Mouse (Mus musculus): ENCODE results near the gene Alk. TPM values are rescaled to one million over a fixed set of nuclear protein-coding genes. Genes with fewer than 3 reads are reported as not detected.

Alk gene
- polyA plus RNA-seq, 1 experiment from 2014 or later, result 0.51 TPM

GRCm38 (mm10) chr17:72276778-72277177 is 327.6 kb downstream of the Alk start:
- Histone ChIP-seq H3K27me3 (ENCODE audit: control insufficient read depth, insufficient read depth, low read length) (no peaks in the 10 kb centered on the region), H3K9me3 (ENCODE audit: control insufficient read depth, low read length) (no peaks in the 10 kb centered on the region), H3K4me1 (replicated peaks; ENCODE audit: control insufficient read depth, insufficient read depth, low read length) (no peaks in the 10 kb centered on the region), H3K27ac (ENCODE audit: low read depth, low read length) (no peak overlapping the region), H3K36me3 (ENCODE audit: control insufficient read depth, insufficient read depth, low read length) (no peaks in the 10 kb centered on the region), H3K9ac (ENCODE audit: low read depth, low read length) (no peak overlapping the region), H3K4me2 (replicated peaks; ENCODE audit: low read depth, low read length) (no peak overlapping the region), H3K4me3 (ENCODE audit: low read depth, low read length) (no peak overlapping the region)
- no peak for ATAC-seq (ENCODE audit: low FRiP score)
- no peak for DNase-seq (ENCODE audit: low spot score)
- 78% methylated on average over 6 of the region's 6 CpGs for WGBS

GRCm38 (mm10) chr17:72275391-72275904 is 329.0 kb downstream of the Alk start:
- H3K4me3 ChIP-seq (ENCODE audit: low read depth, low read length), result no peak overlapping the region
- no peak overlapping the region for H3K9ac ChIP-seq (ENCODE audit: low read depth, low read length)
- H3K4me2 ChIP-seq (replicated peaks; ENCODE audit: low read depth, low read length), result no peak overlapping the region
- no peak overlapping the region for H3K27ac ChIP-seq (ENCODE audit: low read depth, low read length)
- H3K9me3 ChIP-seq (ENCODE audit: control insufficient read depth, low read length), result no peaks in the 10 kb centered on the region
- ATAC-seq (ENCODE audit: low FRiP score) (no peak), DNase-seq (ENCODE audit: low spot score) (no peak)
- 86% methylated on average over 8 of the region's 8 CpGs for WGBS
- H3K4me1 ChIP-seq (replicated peaks; ENCODE audit: control insufficient read depth, insufficient read depth, low read length), result no peaks in the 10 kb centered on the region
- no peaks in the 10 kb centered on the region for H3K36me3 ChIP-seq (ENCODE audit: control insufficient read depth, insufficient read depth, low read length)
- H3K27me3 ChIP-seq (ENCODE audit: control insufficient read depth, insufficient read depth, low read length), result no peaks in the 10 kb centered on the region

DNA sequence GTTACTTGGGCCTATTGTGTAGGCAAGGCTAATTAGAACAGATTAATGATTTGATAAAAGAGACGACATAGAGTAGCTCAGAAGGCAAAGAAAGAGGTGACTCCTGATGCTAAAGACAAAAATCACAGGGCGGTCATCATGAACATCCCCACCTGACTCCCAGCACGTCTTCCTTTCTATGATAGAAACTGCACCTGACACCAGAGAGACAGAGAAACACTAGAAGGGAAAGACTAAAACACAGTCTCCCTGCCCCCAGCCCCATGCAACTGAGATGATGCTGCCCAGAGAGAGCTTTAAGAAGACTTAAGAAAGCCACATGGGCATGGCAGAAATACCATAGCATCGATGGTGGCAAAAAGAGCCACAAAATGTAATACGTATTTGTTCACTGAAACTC is 330.2 kb downstream of the Alk start:
- H3K9ac ChIP-seq (ENCODE audit: low read depth, low read length), result no peak overlapping the region
- 90% methylated on average over 5 of the region's 5 CpGs for WGBS
- no peaks in the 10 kb centered on the region for H3K9me3 ChIP-seq (ENCODE audit: control insufficient read depth, low read length)
- no peak for ATAC-seq (ENCODE audit: low FRiP score)
- no peak overlapping the region for H3K4me3 ChIP-seq (ENCODE audit: low read depth, low read length)
- no peaks in the 10 kb centered on the region for H3K4me1 ChIP-seq (replicated peaks; ENCODE audit: control insufficient read depth, insufficient read depth, low read length)
- no peaks in the 10 kb centered on the region for H3K36me3 ChIP-seq (ENCODE audit: control insufficient read depth, insufficient read depth, low read length)
- H3K27ac ChIP-seq (ENCODE audit: low read depth, low read length), result no peak overlapping the region
- H3K4me2 ChIP-seq (replicated peaks; ENCODE audit: low read depth, low read length), result no peak overlapping the region
- DNase-seq (ENCODE audit: low spot score), result no peak
- H3K27me3 ChIP-seq (ENCODE audit: control insufficient read depth, insufficient read depth, low read length), result no peaks in the 10 kb centered on the region

DNA sequence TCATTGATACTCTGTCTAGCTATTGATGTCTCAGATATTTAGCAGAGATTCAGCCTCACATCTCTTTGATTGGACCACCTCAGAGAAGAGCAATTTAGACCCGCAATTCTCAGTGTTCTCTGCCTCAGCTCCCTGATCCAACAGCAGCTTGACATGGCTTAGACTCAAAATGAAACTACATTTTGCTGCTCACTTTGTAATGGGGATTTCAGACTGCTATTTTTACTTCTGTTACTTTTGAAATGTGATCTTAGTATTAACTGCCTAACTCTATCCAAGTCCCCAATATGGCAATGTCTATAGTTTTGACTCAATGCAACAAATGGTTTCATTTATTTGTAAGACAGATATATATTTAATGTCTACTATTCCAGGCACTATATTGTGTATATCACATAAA is 332.8 kb downstream of the Alk start:
- no peaks in the 10 kb centered on the region for H3K4me1 ChIP-seq (replicated peaks; ENCODE audit: control insufficient read depth, insufficient read depth, low read length)
- no peak overlapping the region for H3K27ac ChIP-seq (ENCODE audit: low read depth, low read length)
- WGBS, result 95% methylated on average over 1 of the region's 1 CpGs
- H3K9me3 ChIP-seq (ENCODE audit: control insufficient read depth, low read length), result no peaks in the 10 kb centered on the region
- H3K4me2 ChIP-seq (replicated peaks; ENCODE audit: low read depth, low read length), result no peak overlapping the region
- no peak overlapping the region for H3K9ac ChIP-seq (ENCODE audit: low read depth, low read length)
- no peaks in the 10 kb centered on the region for H3K36me3 ChIP-seq (ENCODE audit: control insufficient read depth, insufficient read depth, low read length)
- H3K27me3 ChIP-seq (ENCODE audit: control insufficient read depth, insufficient read depth, low read length), result no peaks in the 10 kb centered on the region
- ATAC-seq (ENCODE audit: low FRiP score) (no peak), DNase-seq (ENCODE audit: low spot score) (no peak)
- no peak overlapping the region for H3K4me3 ChIP-seq (ENCODE audit: low read depth, low read length)

DNA sequence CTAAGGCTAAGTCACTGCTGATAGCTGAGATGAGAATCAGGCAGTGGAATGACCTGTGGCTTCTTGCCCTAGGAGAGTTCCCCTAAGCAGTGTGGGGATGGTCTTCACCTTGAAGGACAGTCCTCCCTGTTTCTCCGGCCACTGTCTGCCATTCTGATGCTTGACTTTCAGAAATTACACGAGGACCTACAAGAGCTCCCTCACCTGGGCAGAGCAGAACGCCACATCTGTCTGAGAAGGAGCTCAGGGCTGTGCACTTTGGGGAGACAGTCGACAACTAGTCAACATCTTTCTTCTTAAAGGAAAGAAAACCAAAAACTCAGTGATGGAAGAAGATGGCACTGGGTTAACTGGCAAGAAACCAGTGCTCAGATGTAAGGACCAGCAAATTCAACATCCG is 335.9 kb downstream of the Alk start:
- H3K9me3 ChIP-seq (ENCODE audit: control insufficient read depth, low read length), result no peaks in the 10 kb centered on the region
- no peak overlapping the region for H3K27ac ChIP-seq (ENCODE audit: low read depth, low read length)
- no peak overlapping the region for H3K4me2 ChIP-seq (replicated peaks; ENCODE audit: low read depth, low read length)
- no peak overlapping the region for H3K9ac ChIP-seq (ENCODE audit: low read depth, low read length)
- no peaks in the 10 kb centered on the region for H3K27me3 ChIP-seq (ENCODE audit: control insufficient read depth, insufficient read depth, low read length)
- WGBS, result 91% methylated on average over 5 of the region's 5 CpGs
- ATAC-seq (ENCODE audit: low FRiP score) (no peak), DNase-seq (ENCODE audit: low spot score) (no peak)
- no peaks in the 10 kb centered on the region for H3K36me3 ChIP-seq (ENCODE audit: control insufficient read depth, insufficient read depth, low read length)
- H3K4me3 ChIP-seq (ENCODE audit: low read depth, low read length), result no peak overlapping the region
- H3K4me1 ChIP-seq (replicated peaks; ENCODE audit: control insufficient read depth, insufficient read depth, low read length), result no peaks in the 10 kb centered on the region

DNA sequence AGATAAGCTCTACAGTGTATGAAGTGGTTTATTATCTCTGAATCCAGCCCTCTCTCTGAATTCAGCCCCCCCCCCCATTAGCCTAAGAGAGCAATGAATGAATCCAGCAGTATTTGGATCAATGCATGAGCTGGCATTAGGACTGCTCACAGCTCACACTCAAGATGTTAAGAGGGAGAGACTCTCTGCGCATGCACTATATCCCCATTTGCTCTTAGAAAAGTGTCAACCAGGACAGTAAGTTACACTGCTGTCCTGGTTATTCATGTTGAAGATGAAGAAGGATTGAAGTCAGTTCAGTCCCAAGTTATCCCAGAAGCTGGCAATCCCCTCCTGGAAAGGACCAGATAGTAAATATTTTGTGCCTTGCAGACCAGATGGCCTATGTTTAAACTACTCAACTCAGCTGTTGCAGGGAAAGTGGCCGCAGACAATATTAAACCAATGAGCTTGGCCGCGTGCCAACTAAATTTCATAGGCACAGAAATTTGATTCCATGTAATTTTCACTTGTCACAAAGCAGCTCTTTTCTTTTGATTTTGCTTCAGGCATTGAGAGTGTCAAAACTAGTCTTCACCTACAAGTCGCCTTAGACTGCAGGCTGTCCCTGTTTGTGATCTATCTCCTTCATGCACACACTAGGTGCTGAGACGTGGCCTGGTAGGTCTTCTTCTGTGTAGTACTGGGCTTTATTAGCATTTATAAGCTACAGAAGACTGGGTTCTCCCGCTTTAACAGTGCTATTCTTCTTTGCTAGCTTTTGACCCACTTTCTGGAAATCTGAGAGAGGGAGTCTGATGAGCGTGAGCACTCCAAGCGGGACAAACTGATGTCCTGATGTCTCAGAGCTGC is 339.0 kb downstream of the Alk start:
- Histone ChIP-seq H3K4me3 (ENCODE audit: low read depth, low read length) (no peak overlapping the region), H3K4me2 (replicated peaks; ENCODE audit: low read depth, low read length) (no peak overlapping the region), H3K9me3 (ENCODE audit: control insufficient read depth, low read length) (no peaks in the 10 kb centered on the region), H3K27ac (ENCODE audit: low read depth, low read length) (no peak overlapping the region), H3K27me3 (ENCODE audit: control insufficient read depth, insufficient read depth, low read length) (no peaks in the 10 kb centered on the region), H3K36me3 (ENCODE audit: control insufficient read depth, insufficient read depth, low read length) (no peaks in the 10 kb centered on the region), H3K4me1 (replicated peaks; ENCODE audit: control insufficient read depth, insufficient read depth, low read length) (no peaks in the 10 kb centered on the region), H3K9ac (ENCODE audit: low read depth, low read length) (no peak overlapping the region)
- 91% methylated on average over 9 of the region's 9 CpGs for WGBS
- no peak for DNase-seq (ENCODE audit: low spot score)
- no peak for ATAC-seq (ENCODE audit: low FRiP score)

- Histone ChIP-seq H3K4me3 (ENCODE audit: low read depth, low read length) (no peak overlapping the region), H3K4me2 (replicated peaks; ENCODE audit: low read depth, low read length) (no peak overlapping the region), H3K36me3 (ENCODE audit: control insufficient read depth, insufficient read depth, low read length) (no peaks in the 10 kb centered on the region), H3K9ac (ENCODE audit: low read depth, low read length) (no peak overlapping the region), H3K4me1 (replicated peaks; ENCODE audit: control insufficient read depth, insufficient read depth, low read length) (no peaks in the 10 kb centered on the region), H3K27ac (ENCODE audit: low read depth, low read length) (no peak overlapping the region), H3K27me3 (ENCODE audit: control insufficient read depth, insufficient read depth, low read length) (no peaks in the 10 kb centered on the region), H3K9me3 (ENCODE audit: control insufficient read depth, low read length) (no peaks in the 10 kb centered on the region)
- 82% methylated on average over 5 of the region's 5 CpGs for WGBS
- ATAC-seq (ENCODE audit: low FRiP score), result no peak
- no peak for DNase-seq (ENCODE audit: low spot score)
These were observed 351.0 kb downstream of the Alk start for GRCm38 (mm10) chr17:72253411-72253810.

DNA sequence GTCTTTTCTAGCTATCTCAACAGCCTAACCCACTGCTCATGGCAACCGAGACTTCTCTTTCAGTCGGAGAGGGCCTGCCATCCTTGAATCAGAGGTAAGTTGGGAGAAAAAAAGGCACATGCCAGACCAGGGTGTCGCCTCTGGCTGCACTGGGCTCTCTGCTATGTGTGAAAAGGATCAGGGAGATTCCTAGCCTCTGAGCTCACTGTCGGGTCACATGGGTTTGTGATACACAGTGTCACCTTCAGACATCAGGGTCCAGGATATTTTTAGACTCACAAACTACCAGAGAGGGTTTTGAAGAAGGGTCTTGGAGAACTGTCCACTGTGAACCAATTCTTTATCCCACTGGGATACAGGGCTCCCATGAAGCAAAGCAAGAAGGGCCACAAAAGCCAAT is 352.9 kb downstream of the Alk start:
- Histone ChIP-seq H3K9me3 (ENCODE audit: control insufficient read depth, low read length) (no peaks in the 10 kb centered on the region), H3K4me3 (ENCODE audit: low read depth, low read length) (no peak overlapping the region), H3K4me1 (replicated peaks; ENCODE audit: control insufficient read depth, insufficient read depth, low read length) (no peaks in the 10 kb centered on the region), H3K4me2 (replicated peaks; ENCODE audit: low read depth, low read length) (no peak overlapping the region), H3K27me3 (ENCODE audit: control insufficient read depth, insufficient read depth, low read length) (no peaks in the 10 kb centered on the region), H3K27ac (ENCODE audit: low read depth, low read length) (no peak overlapping the region), H3K36me3 (ENCODE audit: control insufficient read depth, insufficient read depth, low read length) (no peaks in the 10 kb centered on the region), H3K9ac (ENCODE audit: low read depth, low read length) (no peak overlapping the region)
- WGBS, result 78% methylated on average over 4 of the region's 4 CpGs
- no peak for ATAC-seq (ENCODE audit: low FRiP score)
- no peak for DNase-seq (ENCODE audit: low spot score)
